Mouse (Mus musculus) spleen, adult 18-20 months (tissue): Measurements from ENCODE around the gene Samd15.
A peak's percentile ranks its signal among the peaks of the same experiment; 100 is the strongest.
"Not testable (repeated sequence)": the region's sequence is repeated elsewhere in the genome, so short reads cannot be mapped to it uniquely, and the experiment has no call there.

Experiments used
- DNase-seq, 2 experiments: peaks; one replicate each; pipeline ENCODE4 v3.0.0; 2022; ENCODE audit warnings: mixed read lengths in 2 of 2

The Samd15 gene

DNA sequence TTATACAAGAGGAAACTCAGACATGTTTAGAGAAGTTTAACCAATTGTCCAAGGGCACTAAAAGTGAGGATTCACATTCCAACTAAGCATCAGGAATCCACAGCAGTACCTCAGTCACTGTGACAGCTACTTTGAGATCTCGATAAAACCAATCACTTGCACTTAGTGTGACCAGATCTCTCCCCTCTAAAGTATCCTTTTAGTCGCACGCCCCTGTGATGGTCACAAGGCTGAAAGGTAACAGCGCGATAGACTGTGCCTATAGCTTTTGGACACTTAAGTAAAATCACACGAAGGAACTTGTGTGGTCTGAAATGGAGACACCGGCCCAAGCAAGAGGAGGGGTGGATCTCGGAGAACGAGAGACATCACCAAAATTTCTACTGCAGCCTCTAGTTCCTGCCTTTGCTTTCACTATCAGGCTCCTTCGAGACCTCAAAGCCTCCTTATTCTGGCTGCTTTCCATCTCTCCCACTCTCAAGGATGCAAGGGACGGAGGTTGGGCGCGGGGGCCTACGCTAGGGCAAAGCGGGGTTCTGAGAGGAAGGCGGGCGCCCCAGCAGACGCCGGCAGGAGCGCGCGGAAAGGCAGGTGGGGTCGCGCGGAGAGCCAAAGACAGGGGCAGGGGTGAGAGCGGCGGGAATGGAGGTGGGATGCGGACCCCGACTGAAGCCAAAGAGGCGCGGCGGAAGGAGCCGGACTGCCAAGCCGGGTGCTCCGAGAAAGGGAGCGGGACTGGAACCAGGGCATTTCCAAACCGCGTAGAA lies at the start of gene Samd15:
TSS of gene Samd15 (plus strand) at position 518 of the 767 bp plus-strand sequence.
- DNase-seq = peak in 1 of 2 experiments; percentile 52

DNA sequence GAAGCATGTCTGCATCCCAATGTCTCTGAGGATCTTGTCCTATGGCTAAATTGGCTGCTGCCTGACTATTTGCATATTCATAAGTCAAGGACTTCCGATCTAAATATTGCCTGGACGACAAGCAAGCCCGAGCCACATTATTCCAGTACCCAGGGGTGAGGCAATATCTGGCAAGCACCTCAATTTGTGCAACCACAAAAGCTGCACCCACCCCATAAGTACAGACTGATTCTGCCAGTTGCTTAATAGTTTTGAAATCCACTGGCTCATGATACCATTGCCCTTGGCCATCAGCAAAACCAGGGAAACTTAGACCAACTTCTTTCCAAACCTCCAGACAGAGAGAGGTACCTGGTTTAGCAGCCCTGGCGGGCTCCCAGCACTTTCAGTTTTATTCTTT lies 45.1 kb upstream of the Samd15 start:
- DNase-seq = not testable (repeated sequence)

DNA sequence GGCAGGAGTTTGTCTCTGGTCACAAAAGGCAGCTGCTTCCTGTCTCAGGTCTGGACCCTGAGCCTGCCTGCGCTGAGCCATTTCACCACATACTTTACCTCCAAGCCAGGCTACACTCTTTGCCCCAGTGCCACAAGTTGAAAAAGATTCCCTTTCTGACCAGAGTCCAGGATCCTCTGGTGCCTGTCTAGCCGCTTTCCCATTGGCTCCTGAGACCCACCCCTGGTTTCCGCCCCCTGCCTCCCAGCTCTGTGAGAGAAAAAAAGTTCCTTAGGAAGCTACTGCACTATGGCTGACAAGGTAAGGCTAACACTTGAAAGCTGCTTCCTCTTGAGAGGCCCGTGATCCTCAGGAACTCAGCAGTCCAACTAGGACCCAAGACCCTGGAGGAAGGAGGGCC lies 42.2 kb upstream of the Samd15 start:
- DNase-seq = no peak

DNA sequence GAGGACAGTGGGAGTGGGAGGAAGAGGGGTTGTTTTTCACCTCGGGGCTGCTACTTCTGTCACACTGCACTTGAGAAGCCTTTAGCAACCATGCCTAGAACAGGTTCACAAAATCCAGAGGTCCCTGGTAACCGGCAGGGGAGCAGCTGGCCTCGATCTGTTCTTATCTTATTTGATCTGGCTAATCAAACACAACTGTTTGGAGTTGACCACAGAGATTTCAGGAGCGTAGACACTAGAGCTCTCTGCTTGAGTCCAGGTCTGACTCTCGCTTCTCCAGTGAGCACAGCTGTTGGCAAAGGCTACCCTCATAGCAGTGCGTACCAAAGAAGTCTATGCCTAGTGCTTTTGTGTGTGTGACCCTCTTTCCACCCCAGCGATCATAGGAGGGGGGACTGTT lies 41.4 kb upstream of the Samd15 start:
- DNase-seq = no peak

- DNase-seq = no peak
Observed at GRCm38 (mm10) chr12:87160310-87160709, 39.2 kb upstream of the Samd15 start.

GRCm38 (mm10) chr12:87160815-87161214 lies 38.7 kb upstream of the Samd15 start:
- DNase-seq = no peak

- DNase-seq = no peak
Observed at GRCm38 (mm10) chr12:87175194-87175946, 24.2 kb upstream of the Samd15 start.

DNA sequence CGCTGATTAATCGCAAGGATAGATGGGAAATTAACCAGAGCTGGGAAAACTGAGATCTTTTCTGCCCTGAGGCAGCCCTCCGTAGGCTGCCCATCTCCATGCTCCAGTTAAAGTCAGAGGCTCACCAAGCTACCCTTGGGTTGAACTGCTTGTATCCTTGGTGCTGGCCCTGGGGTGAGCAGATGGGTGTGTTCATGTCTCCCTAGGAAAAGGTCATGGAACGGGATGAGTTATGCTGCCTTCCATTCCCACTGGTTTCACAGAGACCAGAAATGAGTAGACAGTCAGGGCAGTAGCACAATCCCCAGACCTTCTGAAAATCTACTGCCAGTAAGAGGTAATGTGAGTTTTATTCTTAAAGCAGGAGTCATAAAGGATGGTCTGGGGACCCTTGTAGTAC lies 21.9 kb upstream of the Samd15 start:
- no peak for DNase-seq

GRCm38 (mm10) chr12:87193008-87193407 lies 6.5 kb upstream of the Samd15 start:
- peak in 1 of 2 experiments; percentile 14 for DNase-seq

DNA sequence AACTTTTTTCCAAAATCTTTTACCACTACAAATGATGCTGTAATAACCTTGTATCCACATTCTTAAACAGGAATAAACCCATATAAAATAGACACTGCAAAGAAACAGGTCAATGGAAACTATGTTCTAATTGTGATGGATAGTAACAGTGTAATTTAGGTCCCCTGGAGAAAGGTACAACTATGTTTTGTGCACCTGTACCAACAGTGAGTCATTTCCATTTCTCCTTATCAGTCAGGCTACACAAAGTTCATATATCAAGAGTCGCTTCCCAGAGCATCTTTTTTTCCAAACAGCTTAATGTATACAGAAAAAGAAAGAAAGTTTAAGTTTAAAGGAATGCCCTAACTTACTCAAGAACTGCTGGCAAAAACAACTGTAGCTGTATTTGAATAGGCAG lies 4.5 kb upstream of the Samd15 start:
- no peak for DNase-seq

DNA sequence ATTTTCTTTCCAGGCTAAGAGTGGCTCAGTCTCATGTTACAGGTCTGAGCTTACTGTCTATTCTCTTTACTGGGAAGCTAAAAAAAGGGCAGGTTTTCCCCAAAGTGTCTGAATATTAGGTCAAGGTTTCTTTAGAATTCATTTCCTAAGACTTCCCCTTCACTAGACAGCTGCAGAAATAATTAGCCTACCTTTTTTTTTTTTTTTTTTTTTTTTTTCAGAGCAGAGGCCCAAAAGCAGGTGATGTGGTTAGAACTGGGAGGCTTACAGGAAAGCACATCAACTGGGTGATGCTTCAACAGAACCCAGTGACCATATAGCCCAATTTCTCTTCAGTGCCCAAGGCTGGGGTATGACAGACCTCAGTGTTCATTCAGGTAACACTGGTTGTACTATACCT lies 3.2 kb upstream of the Samd15 start:
- DNase-seq = no peak

DNA sequence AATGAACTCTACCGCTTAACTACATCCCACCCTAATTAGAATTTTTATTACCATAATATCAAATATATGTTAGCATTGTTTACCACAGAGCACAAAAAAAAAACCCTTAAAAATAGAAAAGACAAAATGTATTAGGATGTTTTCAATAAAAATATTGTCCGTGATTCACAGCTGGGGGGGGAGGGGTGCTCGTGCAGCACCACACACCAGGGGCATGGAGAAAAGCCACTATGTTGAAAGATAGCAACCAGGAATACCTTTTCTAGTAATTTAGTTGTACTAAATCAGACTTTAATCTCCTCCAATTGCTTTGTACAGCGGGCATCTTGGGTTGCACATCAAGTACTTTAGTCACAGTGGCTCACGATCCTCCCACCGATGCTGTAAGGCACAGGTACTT lies 731 bp upstream of the Samd15 start:
- DNase-seq = no peak

- DNase-seq = peak; percentile 77 to 80
Observed at GRCm38 (mm10) chr12:87199973-87200586, 557 bp downstream of the Samd15 start, which contains the start of gene Tmed8. Gene Tmed8 (minus strand): TSS chr12:87200454.

DNA sequence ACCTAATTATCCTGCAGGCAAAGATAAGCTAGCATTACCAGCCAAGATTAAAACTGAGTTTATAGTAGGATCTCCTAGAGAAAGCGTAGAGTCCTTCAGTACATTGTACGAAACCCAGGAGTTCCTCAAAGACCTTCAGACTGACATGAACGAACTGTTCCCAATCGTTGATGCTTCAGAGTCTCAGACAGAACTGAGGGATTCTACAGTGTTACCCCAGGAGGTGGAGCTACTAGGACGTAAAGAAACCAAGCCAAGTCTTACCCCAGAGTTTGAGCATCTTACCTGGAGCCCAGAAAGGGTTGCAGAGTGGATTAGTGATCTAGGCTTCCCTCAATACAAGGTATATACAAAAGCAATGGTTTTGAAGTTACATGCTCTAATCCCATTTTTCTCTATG lies 2.2 kb downstream of the Samd15 start:
- DNase-seq = no peak

GRCm38 (mm10) chr12:87205789-87206188 lies 6.3 kb downstream of the Samd15 start:
- DNase-seq = not testable (repeated sequence)

GRCm38 (mm10) chr12:87212844-87213606 lies 13.5 kb downstream of the Samd15 start:
- DNase-seq = no peak

DNA sequence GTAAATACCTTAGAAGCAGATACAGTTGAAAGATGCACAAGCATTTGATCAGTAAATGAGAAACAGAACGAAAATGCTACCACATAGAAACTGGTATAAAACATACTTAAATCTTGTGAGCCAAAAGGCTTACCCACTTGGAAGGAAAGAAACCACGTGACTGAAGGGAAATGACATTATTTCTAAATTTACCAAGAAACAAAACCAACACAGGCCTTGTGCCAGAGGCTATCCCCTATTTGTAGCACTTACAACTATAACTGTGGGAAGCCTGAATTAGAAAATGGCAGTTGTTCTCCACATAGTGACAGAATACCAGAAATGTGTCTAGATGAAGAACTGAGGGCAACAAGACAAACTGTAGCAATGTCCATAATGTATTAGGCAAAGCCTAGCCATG lies 16.5 kb downstream of the Samd15 start:
- DNase-seq = no peak

- DNase-seq = no peak
Observed at GRCm38 (mm10) chr12:87217596-87217995, 18.1 kb downstream of the Samd15 start.

GRCm38 (mm10) chr12:87219362-87219761 lies 19.8 kb downstream of the Samd15 start:
- DNase-seq = no peak

- no peak for DNase-seq
Observed at GRCm38 (mm10) chr12:87224950-87225349, 25.4 kb downstream of the Samd15 start.

- DNase-seq = no peak
Observed at GRCm38 (mm10) chr12:87226801-87227200, 27.3 kb downstream of the Samd15 start.

- no peak for DNase-seq
Observed at GRCm38 (mm10) chr12:87229633-87230032, 30.1 kb downstream of the Samd15 start.

GRCm38 (mm10) chr12:87230379-87230895 lies 30.9 kb downstream of the Samd15 start:
- DNase-seq = no peak
